Mouse (Mus musculus) neural tube, embryonic 13.5 days (tissue): ENCODE measurements around the gene Mcemp1. TPM values are rescaled to one million over a fixed set of nuclear protein-coding genes. Genes with fewer than 3 reads are reported as not detected.

Experiments used
- ATAC-seq: fragments of 200-750 bp; cut with Nextera tagmentation; 2 replicates; pipeline ENCODE4 v1.8.0; 2017; ENCODE audit warnings: low read depth, mild to moderate bottlenecking, moderate TSS enrichment, moderate library complexity
- H3K27ac ChIP-seq: fragments of 300-500 bp; sonication (generic); replicated peaks from 2 replicates; pipeline ENCODE4 v1.5.1; 2015; ENCODE audit warnings: moderate library complexity, mild to moderate bottlenecking, inconsistent platforms
- H3K27me3 ChIP-seq: fragments of 300-500 bp; sonication (generic); 2 replicates; pipeline ENCODE4 v1.6.1; 2015; ENCODE audit warnings: mild to moderate bottlenecking, inconsistent platforms
- H3K36me3 ChIP-seq: fragments of 300-500 bp; sonication (generic); 2 replicates; pipeline ENCODE4 v1.6.1; 2015; ENCODE audit warnings: mild to moderate bottlenecking, inconsistent platforms
- H3K4me1 ChIP-seq: fragments of 300-500 bp; sonication (generic); replicated peaks from 2 replicates; pipeline ENCODE4 v1.6.1; 2015; ENCODE audit warnings: inconsistent platforms
- H3K4me2 ChIP-seq: fragments of 300-500 bp; sonication (generic); 2 replicates; pipeline ENCODE4 v1.6.1; 2015; ENCODE audit warnings: inconsistent platforms, mild to moderate bottlenecking, moderate library complexity
- H3K4me3 ChIP-seq: fragments of 300-500 bp; sonication (generic); 2 replicates; pipeline ENCODE4 v1.5.1; 2015; ENCODE audit warnings: mild to moderate bottlenecking, inconsistent platforms
- H3K9ac ChIP-seq: fragments of 300-500 bp; sonication (generic); 2 replicates; pipeline ENCODE4 v1.6.1; 2015; ENCODE audit warnings: moderate library complexity, mild to moderate bottlenecking, inconsistent platforms
- H3K9me3 ChIP-seq: fragments of 300-500 bp; sonication (generic); 2 replicates; pipeline ENCODE4 v1.6.1; 2016; ENCODE audit warnings: inconsistent platforms
- WGBS: fragments of 180-500 bp; shearing (Covaris S2); methylation state at CpG from one replicate; pipeline ENCODE4 v1.1.7; 2015; 5-methylcytosine and 5-hydroxymethylcytosine counted together
- polyA plus RNA-seq: library from polyadenylated mRNA; unstranded; fragments of >200 nt; fragmentation: Nextera tagmentation; extraction: Ambion mirVana; gene quantifications from 2 replicates; pipeline ENCODE4 v1.2.1, GENCODE M21; 2015

Gene Mcemp1
- polyA plus RNA-seq, result 0.25 TPM in 1 of 2 replicates, not detected in the other

DNA sequence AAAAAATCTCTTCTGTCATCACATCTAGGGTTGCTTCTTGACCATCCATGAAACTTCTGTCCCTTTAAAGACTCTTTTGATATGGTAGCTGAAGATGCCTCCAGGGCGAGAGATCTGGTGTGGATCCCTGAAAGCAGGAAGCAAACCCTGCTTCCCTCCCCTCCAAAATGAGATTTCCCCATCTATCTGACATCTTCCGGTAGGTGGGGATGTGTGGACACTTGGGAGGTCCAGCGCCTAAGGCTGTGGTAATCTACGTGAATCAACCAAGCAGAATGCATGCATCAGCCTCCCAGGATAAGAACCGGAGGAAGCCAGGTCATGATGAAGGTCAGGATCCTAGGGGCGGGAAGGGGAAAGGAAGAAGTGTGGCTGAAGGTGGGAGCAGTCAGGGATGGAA lies at the start of gene Mcemp1:
Gene Mcemp1, plus strand, starts transcription at position 248 of the 400 bp plus-strand sequence.
- Histone ChIP-seq H3K9me3 (no peaks in the 10 kb centered on the region), H3K27ac (no peak within 1 kb of the TSS), H3K36me3 (no peaks in the 10 kb centered on the region), H3K4me3 (no peak within 1 kb of the TSS), H3K9ac (no peak within 1 kb of the TSS), H3K27me3 (no peaks in the 10 kb centered on the region), H3K4me1 (no peaks in the 10 kb centered on the region), H3K4me2 (no peak within 1 kb of the TSS)
- ATAC-seq, result no peak
- WGBS, result 79% methylated on average over 6 of the region's 6 CpGs

DNA sequence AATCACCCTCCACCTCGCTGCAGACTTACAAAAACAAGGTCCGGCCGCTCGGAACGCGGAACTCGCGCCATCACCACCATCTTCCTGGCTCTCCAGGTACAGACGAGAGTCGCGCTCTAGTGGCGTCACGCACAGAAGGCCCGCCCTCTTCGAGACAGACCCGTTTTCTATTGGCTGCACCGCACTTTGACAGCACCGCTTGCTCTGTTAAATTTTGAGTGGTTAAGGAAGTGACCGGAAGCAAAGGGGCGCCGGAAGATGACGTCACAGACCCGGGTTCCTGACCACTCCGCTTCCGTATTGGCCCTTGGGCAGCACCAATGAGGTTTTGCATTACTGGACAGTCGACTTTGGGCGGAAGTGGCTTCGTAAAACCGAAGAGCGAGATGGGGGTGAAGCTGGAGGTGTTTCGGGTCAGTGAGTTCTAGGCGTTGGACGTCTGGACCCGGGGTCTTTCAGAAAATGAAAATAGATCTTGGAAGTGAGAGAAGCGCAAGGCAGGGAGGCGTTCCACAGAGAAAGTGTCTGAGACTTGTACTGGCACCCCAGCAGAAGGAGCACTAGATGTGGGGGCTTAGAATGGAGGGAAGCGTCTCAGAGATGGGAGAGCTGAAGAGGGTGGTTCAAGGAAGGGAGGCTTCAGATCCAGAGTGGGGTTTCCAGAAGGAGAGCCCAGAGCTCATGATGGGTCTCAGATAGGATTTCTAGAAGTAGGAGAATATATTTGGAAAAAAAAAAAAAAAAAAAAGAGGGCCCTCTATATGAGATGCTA lies 44.2 kb upstream of the Mcemp1 start, which contains the start of the genes Xab2 and Pet100:
Gene Xab2, minus strand, starts transcription at position 118 of the 772 bp plus-strand sequence.
Gene Pet100, plus strand, starts transcription at position 350 of the 772 bp plus-strand sequence.
- Histone ChIP-seq H3K9ac (peak within 1 kb of the TSS; percentile 85), H3K27ac (no peak within 1 kb of the TSS), H3K4me2 (peak within 1 kb of the TSS; percentile 79), H3K4me1 (peaks cover 26% of the 10 kb centered on the region), H3K4me3 (peak within 1 kb of the TSS; percentile 85), H3K27me3 (no peaks in the 10 kb centered on the region), H3K9me3 (no peaks in the 10 kb centered on the region), H3K36me3 (peaks cover 22% of the 10 kb centered on the region)
- under 1% methylated on average over 37 of the region's 37 CpGs for WGBS
- peak; percentile 97 for ATAC-seq

DNA sequence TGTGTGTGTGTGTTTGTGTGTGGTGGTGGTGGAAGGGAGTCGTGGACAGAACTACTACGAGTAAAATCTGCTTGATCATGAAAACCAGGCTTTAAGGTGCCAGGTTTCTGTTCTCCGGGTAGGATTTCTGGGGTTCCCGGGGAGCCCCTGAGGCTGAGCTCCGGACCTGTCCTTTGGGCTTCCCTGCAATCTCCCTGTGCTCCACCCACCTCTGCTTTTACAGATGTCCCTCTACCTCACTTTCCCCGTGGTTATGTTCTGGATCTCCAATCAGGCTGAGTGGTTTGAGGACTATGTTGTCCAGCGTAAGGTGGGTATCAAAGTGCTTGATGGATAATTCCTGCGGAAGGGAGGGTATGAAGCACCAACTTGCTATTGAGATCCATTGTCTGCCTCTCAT lies 43.4 kb upstream of the Mcemp1 start:
- Histone ChIP-seq H3K4me1 (peaks cover 26% of the 10 kb centered on the region), H3K27me3 (no peaks in the 10 kb centered on the region), H3K9ac (peak overlapping the region; percentile 82), H3K27ac (no peak overlapping the region), H3K4me2 (peak overlapping the region; percentile 75), H3K4me3 (peak overlapping the region; percentile 85), H3K36me3 (peaks cover 16% of the 10 kb centered on the region), H3K9me3 (no peaks in the 10 kb centered on the region)
- ATAC-seq, result no peak
- WGBS, result 69% methylated on average over 8 of the region's 8 CpGs

DNA sequence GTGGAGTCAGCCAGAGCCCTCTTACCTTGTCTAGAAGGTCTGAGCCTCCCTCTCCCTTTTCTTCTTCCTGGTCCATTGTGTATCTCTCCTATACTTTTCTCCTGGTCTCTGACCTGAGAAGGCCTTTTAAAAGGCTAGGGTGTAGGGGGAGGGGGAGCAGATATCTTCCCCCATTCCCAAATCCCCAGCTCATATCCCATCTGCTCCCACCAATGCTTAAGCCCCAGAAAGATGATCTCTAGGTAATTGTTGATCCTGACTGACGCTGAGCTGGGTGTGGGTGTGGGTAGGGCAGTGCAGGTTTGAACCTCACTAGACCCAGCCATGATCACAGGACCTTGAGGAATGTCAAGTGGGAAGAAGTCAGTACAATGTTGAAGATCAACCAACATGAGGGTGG lies 40.1 kb upstream of the Mcemp1 start, which contains the start of gene Pcp2:
Gene Pcp2, minus strand, starts transcription at position 101 of the 400 bp plus-strand sequence.
- H3K36me3 ChIP-seq, result 0 out of 2 replicates have a peak, but pooled peaks cover 3% of the 10 kb centered on the region
- no peak within 1 kb of the TSS for H3K4me3 ChIP-seq
- WGBS, result 65% methylated on average over 1 of the region's 1 CpGs
- H3K27me3 ChIP-seq, result peaks cover 22% of the 10 kb centered on the region; the same call in 1 of the 2 replicates
- H3K9me3 ChIP-seq, result no peaks in the 10 kb centered on the region
- H3K4me1 ChIP-seq, result peaks cover 13% of the 10 kb centered on the region
- no peak within 1 kb of the TSS for H3K9ac ChIP-seq
- ATAC-seq, result no peak
- H3K27ac ChIP-seq, result no peak within 1 kb of the TSS
- no peak within 1 kb of the TSS for H3K4me2 ChIP-seq

DNA sequence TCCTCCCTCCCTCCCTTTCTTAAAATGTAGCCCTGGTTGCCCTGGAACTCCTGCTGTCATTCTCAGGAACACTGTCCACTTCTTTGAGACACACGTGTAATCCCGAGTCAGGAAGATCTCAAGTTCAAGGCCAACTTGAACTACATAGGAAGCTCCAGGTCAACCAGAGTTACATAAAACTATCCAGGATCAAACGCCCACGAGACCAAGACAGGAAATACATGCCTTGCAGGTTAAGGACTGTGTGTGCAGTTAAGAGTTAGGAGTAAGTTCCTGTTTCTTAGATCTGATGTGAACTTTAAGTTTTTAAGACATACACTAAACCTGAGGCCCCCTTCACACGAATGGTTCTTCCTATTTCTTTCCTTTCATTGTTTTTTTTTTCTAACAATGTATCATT lies 38.6 kb upstream of the Mcemp1 start:
- H3K27ac ChIP-seq, result no peak overlapping the region
- 68% methylated on average over 5 of the region's 5 CpGs for whole genome bisulfite sequencing
- peaks cover 18% of the 10 kb centered on the region for H3K4me1 ChIP-seq
- H3K27me3 ChIP-seq, result peaks cover 31% of the 10 kb centered on the region
- no peaks in the 10 kb centered on the region for H3K9me3 ChIP-seq
- no peak overlapping the region for H3K4me2 ChIP-seq
- 0 out of 2 replicates have a peak, but pooled peaks cover 3% of the 10 kb centered on the region for H3K36me3 ChIP-seq
- H3K4me3 ChIP-seq, result no peak overlapping the region
- H3K9ac ChIP-seq, result no peak overlapping the region
- ATAC-seq, result no peak

DNA sequence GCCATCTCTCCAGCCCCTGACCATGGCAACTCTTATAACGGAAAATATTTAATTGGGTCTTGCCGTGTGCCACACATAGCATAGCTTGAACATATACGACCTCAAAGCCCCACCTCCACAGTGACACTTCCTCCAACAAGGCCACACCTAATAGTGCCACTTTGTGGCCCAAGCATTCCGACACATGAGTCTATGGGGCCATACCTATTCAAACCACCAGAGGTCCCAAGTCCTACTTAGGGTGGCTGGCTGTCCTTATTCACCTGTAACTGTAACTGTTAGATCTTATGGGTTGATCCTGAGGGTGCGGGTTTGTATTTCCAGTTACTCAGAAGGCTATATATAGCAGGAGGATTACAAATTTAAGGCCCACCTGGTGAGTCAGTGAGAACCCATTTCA lies 37.5 kb upstream of the Mcemp1 start:
- Histone ChIP-seq H3K27me3 (peaks cover 31% of the 10 kb centered on the region), H3K4me1 (peaks cover 11% of the 10 kb centered on the region), H3K27ac (no peak overlapping the region), H3K9me3 (no peaks in the 10 kb centered on the region), H3K9ac (no peak overlapping the region), H3K4me3 (no peak overlapping the region), H3K4me2 (no peak overlapping the region), H3K36me3 (0 out of 2 replicates have a peak, but pooled peaks cover 3% of the 10 kb centered on the region)
- WGBS, result 32% methylated on average over 5 of the region's 5 CpGs
- no peak for ATAC-seq

DNA sequence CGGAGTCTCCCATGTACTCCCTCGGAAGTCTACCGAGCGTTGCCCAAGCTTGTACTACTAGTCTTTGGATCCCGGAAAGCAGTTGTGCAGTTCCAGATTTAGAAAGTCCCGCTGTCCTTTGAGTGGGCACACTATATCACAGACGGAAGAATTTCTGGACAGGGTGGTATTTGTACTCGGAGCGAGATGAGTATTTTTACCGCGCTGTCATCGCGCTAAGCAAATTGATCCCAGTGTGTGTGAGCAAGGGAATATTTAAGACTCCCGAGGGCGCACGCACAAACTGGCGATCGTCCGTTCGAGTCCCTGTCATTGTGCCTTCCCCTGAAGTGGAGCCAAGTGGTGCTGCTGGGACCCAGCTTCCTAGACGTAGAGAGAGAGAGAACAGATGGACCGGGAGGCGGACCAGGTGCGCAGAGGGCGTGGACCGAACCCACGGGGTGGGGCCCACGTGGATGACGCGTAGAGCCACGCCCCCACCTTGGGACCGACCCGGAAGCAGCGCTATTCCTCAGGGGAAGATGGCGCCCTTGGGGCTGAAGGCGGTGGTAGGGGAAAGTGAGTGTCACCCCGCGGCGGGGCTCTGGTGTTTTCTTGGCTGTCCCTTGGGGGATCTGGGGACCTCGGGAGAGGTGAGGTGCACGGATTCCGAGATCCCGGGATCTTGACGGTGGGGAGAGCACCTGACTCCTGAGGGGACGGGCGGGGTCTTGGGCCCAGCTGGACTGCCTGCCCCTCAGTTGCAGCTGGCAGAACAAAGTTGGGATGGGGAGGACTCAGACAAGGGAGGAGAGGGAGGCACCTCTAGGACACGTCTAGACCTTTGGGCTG lies 34.7 kb upstream of the Mcemp1 start, which contains the start of gene Stxbp2:
Gene Stxbp2, plus strand, starts transcription at position 309 of the 831 bp plus-strand sequence.
- ATAC-seq, result peak; percentile 80
- Histone ChIP-seq H3K36me3 (no peaks in the 10 kb centered on the region), H3K9me3 (no peaks in the 10 kb centered on the region), H3K27ac (no peak within 1 kb of the TSS), H3K4me3 (peak within 1 kb of the TSS; percentile 46), H3K4me1 (peaks cover 11% of the 10 kb centered on the region), H3K4me2 (peak within 1 kb of the TSS; percentile 75), H3K9ac (peak within 1 kb of the TSS; percentile 66), H3K27me3 (peaks cover 31% of the 10 kb centered on the region)
- whole genome bisulfite sequencing, result 6% methylated on average over 47 of the region's 47 CpGs

DNA sequence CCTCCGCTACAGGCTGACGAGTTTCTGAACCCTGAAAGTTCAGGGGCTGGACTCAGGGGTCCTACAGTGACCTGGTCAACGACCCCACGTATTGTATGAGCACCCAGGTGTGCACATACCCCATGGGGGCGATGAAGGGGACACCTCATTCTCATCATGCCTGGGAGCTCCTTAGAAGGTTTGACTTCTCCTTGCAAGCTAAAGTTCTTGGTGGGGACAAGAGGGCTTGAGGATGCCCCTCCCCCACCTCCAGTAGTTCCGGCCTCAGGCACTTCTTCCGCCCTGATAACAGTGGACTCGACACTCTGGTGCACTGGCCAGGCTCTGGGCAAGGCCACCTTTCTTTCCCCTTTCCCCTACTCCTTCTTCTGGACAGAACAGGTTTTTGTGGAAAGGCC lies 34.1 kb upstream of the Mcemp1 start:
- peak overlapping the region; percentile 75 for H3K4me2 ChIP-seq
- no peak overlapping the region for H3K27ac ChIP-seq
- ATAC-seq, result no peak; the same call in 1 of the 2 replicates
- peaks cover 31% of the 10 kb centered on the region for H3K27me3 ChIP-seq
- H3K4me3 ChIP-seq, result peak overlapping the region; percentile 46
- 19% methylated on average over 8 of the region's 8 CpGs for WGBS
- H3K9ac ChIP-seq, result peak overlapping the region; percentile 66
- no peaks in the 10 kb centered on the region for H3K36me3 ChIP-seq
- peaks cover 11% of the 10 kb centered on the region for H3K4me1 ChIP-seq
- H3K9me3 ChIP-seq, result no peaks in the 10 kb centered on the region

DNA sequence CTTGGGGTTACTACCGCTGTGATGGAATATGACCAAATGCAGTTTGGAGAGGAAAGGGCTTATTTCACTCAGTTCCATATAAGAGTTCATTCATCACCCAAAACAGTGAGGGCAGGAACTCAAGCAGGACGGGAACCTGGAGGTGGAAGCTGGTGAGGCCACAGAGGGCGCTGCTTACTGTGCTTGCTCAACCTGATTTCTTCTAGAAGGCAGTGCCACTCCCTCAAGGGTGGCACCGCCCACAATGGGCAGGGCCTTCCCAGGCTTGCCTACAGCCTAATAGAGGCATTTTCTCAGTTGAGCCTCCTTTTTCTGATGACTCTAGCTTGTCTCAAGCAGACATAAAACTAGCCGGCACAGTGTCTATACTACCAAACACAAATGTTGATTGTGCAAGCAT lies 19.8 kb upstream of the Mcemp1 start:
- Histone ChIP-seq H3K9ac (no peak overlapping the region), H3K9me3 (no peaks in the 10 kb centered on the region), H3K4me1 (no peaks in the 10 kb centered on the region), H3K4me3 (no peak overlapping the region), H3K36me3 (no peaks in the 10 kb centered on the region), H3K27ac (no peak overlapping the region), H3K27me3 (no peaks in the 10 kb centered on the region), H3K4me2 (no peak overlapping the region)
- no peak for ATAC-seq
- 21% methylated on average over 5 of the region's 5 CpGs for WGBS

DNA sequence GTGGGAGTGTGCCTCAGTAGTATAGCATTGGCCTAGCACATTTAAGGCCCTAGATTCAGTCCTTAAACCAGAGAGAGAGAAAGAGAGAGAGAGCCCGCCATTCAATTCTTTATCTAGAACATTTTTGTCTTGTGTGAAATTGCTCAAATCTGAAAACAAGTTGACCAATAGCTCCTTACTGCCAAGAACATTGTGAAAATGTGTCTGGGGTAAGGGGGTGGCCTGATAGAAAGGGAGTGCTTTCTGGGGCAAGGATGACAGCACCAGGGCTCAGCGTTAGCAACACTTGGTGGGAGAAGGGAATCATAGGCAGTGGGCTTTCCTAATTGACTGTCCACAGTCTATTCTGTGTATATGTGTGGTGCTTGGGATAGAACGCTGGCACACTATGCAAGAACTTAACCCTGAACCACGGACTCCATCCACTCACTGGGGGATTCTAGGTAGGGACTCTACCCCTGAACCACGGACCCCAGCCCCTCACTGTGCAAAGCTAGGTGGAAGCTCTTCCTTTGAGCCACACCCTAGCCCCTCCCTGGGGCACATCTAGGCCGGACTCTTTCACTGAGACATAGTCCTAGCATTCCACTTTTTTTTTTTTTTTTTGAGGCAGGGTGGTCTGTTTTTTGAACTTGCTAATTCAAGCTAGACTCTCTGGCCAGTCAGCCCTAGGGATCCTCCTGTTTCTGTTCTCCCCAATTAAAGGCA lies 18.6 kb upstream of the Mcemp1 start:
- no peaks in the 10 kb centered on the region for H3K9me3 ChIP-seq
- H3K9ac ChIP-seq, result no peak overlapping the region
- no peak overlapping the region for H3K4me3 ChIP-seq
- H3K27me3 ChIP-seq, result no peaks in the 10 kb centered on the region
- no peak overlapping the region for H3K4me2 ChIP-seq
- H3K36me3 ChIP-seq, result no peaks in the 10 kb centered on the region
- H3K27ac ChIP-seq, result no peak overlapping the region
- ATAC-seq, result no peak
- WGBS, result 82% methylated on average over 6 of the region's 6 CpGs
- H3K4me1 ChIP-seq, result no peaks in the 10 kb centered on the region

DNA sequence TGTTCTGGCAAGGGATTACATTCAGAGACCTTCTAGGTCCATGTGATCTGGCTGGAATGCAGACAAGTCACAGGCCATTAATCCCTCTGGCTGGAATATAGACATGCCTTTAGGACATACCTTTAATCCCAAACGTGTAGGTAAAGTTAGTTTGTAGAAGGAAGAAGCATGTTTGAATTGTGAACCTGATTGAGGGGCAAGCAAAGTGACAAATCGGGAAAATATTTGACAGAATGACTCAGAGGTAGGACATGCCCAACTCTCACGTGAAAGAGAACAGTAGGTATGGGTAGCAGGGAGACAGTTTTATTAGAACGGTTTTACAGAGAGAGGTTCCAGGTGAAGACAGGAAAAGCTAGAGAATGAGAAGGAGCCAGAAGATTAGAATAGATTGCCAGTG lies 18.0 kb upstream of the Mcemp1 start:
- Histone ChIP-seq H3K4me2 (no peak overlapping the region), H3K4me3 (no peak overlapping the region), H3K9me3 (no peaks in the 10 kb centered on the region), H3K4me1 (no peaks in the 10 kb centered on the region), H3K36me3 (no peaks in the 10 kb centered on the region), H3K9ac (no peak overlapping the region), H3K27me3 (no peaks in the 10 kb centered on the region), H3K27ac (no peak overlapping the region)
- no peak for ATAC-seq
- 82% methylated on average over 4 of the region's 4 CpGs for WGBS
